Mouse (Mus musculus) NIH3T3 (cell line): ENCODE results near the gene Ntn3.

Experiments
- DNase-seq: peaks from one replicate; pipeline ENCODE4 v3.0.0-alpha.2; 2012; ENCODE audit warnings: low read depth

The Ntn3 gene

GRCm38 (mm10) chr17:24209043-24209915, at the start of gene Ntn3:
TSS of gene Ntn3 (minus strand) at chr17:24209531.
- DNase-seq: peak; percentile 75

GRCm38 (mm10) chr17:24258981-24259380, 49.6 kb upstream of the Ntn3 start:
- peak; percentile 48 for DNase-seq

DNA sequence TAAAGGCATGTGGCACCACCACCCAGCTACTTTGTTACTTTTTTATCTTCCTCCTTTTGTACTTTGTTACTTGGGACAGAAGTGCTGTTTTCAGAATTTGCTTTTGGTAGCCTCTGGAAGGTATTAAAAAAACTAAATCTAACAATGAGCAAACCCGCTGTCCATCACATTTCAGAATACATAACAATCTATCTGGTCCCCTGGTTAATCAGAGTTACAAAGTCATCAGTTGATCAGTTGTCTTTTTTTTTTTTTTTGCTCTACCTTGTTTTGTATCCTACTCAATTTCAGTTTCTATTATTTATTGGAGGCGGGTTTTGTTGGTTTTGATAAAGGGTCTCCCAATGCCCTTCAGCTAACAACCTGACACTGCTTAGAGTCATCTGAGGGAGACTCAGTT, 43.0 kb upstream of the Ntn3 start:
- DNase-seq: no peak

DNA sequence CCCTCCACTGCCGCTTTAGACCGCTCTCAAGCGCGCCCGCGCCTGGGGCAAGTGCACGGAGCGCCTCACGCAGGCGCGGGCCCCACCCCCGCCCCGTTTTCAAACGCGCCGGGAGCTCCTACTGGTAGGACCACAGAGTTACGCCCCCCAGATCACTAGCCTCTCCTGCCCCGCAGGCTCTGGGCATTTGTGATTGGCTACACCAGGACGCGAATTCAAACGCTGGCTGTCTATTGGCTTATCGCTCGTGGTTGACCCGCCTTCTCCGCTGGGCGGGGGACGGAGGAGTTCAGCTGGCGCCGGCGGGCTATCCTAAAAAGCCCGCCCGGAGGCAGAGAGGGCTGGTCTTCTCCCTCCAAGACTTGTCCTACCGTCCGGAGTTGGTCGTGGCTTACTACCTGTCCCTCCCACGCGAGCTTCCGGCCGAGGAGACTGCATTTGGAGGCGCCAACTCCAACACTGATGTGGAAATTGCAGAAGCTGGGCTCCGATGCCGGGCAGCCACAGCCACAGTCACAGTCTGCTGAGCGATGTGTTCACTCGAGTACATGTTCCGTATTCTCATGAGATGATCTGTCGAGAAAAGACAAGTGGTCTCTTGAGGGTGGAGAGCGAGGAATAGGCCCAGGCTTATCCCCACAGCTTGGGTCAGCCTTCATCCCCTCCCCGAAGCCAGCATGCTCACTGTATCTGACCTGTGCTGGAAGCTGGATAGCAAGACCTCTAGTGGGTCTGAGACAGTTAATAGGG, 42.2 kb upstream of the Ntn3 start, which contains the start of gene Ccnf:
TSS of gene Ccnf (minus strand) at position 165 of the 750 bp plus-strand sequence.
- DNase-seq: peak; percentile 98

DNA sequence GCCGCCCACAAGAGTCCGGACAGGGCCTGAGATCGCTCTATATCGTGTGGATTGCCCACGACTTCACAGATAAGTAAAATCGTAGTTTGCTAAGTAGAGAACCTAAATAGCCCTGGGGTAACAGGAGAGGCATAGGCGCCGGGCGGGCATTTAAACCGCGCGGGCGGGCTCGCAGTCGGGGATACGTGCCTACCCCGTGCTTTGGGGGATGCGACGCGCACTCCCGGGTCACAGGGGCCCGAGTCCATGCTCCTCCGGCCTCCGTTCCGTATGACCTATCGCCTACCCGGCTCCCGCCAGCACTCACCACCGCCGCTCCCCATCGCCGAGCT, 41.6 kb upstream of the Ntn3 start:
- DNase-seq: no peak

GRCm38 (mm10) chr17:24248641-24249040, 39.3 kb upstream of the Ntn3 start:
- peak; percentile 53 for DNase-seq

DNA sequence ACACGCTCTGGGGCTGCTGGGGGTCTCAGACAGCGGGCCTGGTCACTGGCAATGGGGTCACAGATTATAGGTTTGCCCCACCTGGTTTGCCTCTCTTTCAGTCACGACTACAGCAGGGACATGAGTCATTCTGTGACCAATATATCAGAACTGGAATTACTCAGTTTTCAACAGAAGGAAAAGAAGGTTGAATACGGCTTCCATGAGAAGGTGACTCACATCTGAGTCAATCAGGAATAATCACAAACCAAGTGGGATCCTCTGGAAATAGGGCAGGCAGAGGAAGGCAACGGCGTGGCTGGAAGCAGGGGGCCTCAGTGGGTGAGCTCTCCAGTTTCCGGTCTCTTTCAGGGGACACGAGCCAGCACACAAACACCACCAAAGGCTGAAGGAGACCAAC, 34.7 kb upstream of the Ntn3 start:
- peak; percentile 84 for DNase-seq

- DNase-seq: peak; percentile 54
Measured at GRCm38 (mm10) chr17:24243311-24243969, 34.1 kb upstream of the Ntn3 start.

DNA sequence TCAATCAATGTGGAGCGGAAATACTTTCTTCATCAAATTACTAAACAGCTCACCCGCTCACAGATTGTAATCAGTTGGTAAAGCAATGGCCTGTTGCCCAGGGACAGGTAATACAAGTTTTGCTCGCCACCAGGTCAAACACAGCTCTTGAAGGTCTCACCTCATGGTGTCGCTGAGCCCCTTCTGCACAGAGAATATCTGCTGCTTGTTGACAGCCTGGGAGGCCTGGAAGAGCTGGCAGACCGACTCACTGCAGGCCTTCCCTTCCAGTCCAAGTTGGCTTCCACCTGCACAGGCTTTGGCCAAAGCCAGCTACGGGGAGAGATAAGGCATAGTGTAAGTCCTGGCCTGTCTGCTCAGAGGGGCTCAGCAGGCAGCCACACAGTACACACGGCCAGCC, 27.6 kb upstream of the Ntn3 start:
- no peak for DNase-seq

- no peak for DNase-seq
Measured at GRCm38 (mm10) chr17:24236479-24236878, 27.1 kb upstream of the Ntn3 start.

- no peak for DNase-seq
Measured at GRCm38 (mm10) chr17:24227941-24228340, 18.6 kb upstream of the Ntn3 start.

DNA sequence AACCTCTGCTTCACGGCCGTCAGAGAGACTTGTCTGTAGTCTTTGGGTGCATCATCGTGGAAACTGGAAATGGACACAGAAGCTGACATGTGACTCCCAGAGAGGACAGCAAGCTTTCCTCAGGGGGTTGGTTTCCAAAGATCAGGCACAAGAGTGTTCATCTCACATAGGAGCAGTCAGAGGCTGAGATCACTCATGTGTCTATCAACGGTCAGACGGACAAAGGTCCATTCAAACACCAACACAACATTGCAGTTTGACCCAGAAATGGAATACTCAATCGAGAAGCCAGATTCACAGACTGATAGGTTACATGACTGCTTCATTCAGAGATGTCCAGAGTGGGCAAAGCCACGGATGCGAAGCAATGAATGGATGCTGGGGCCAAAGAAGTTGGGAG, 17.4 kb upstream of the Ntn3 start:
- no peak for DNase-seq

DNA sequence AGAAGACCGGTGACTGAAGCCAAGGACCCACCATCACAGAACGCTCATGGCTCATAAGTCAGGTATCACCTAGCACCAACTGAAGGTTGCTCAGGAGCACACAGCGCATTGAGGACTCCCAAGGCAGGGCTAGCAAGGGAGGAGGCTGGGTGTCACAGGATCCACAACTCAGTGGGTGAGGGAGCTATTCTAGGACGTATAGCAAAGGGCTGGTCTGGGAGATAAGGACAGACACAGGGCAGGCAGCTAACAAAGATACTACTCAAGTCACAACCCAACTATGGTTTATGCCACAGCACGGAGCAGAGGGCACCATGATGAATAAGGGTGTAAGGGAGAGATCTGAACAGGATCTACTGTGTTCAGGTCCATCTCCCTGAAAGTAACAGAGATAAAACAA, 16.5 kb upstream of the Ntn3 start:
- no peak for DNase-seq

GRCm38 (mm10) chr17:24224741-24225140, 15.4 kb upstream of the Ntn3 start:
- DNase-seq: no peak

DNA sequence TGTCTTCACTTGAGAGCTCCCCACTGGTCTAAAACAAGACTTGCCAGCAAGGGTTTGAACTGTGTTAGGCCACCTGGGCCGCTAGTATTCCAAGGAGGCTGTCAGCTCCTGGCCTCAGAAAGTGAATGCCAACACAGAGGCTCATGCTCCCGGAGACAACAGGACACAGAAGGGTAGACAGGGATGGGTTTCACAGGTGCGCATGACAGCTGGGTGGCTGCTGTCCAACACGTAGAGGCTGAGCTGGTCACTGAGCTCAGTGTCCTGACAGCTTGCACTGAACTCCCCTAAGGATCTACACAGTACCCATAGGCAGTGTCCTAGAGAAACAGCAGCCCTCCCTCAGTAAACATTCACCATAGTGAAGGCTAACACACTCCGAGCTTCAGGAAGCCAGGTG, 14.2 kb upstream of the Ntn3 start:
- DNase-seq: no peak

GRCm38 (mm10) chr17:24222653-24223052, 13.3 kb upstream of the Ntn3 start:
- no peak for DNase-seq

DNA sequence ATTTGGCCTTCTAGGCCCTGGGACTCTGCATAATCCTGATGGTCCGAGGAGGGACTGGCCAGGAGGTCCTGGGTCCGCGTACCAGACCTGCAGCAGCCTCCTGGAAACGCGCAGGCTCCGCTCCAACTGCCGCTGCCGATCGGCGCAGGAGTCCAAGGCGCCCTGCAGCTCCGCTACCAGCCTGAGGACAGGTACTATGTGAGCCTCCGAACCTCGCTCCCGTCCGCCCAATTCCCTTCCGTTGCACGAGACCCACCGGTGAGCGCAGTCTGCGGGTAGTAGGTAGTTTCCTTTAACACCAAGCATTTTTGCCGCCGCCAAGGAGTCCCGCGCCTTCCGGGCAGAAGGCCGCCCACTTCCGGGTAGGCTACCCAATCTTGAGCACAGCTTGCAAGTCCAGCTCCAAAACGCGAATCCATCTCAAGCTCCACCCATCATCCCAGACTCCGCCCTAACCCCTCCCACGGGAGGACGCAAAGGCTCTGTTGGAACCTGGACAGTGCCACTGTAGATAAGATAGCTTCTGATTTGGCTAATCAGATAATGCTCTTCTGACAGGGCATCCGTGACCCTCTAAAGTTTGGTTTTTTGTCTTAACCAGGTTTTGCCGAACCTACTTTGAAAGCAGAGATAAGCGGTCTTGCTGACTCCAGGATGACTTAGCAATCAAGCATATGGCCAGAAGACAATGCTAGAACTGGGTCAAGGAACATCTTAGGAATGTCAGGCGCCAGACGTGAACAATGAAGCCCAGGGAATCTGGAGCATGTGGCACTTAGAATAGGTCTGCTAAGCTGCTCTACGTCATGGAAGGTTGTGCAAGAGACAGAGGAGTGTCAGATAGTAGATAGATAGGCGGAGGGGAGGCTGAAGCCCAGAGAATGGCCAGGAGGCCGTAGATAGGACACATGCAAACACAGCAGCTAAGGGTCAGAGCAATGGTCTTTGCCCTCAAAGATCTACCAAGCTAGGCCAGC, 11.4 kb upstream of the Ntn3 start, which contains the start of gene Tedc2:
TSS of gene Tedc2 (minus strand) at position 417 of the 977 bp plus-strand sequence.
- DNase-seq: peak; percentile 95

DNA sequence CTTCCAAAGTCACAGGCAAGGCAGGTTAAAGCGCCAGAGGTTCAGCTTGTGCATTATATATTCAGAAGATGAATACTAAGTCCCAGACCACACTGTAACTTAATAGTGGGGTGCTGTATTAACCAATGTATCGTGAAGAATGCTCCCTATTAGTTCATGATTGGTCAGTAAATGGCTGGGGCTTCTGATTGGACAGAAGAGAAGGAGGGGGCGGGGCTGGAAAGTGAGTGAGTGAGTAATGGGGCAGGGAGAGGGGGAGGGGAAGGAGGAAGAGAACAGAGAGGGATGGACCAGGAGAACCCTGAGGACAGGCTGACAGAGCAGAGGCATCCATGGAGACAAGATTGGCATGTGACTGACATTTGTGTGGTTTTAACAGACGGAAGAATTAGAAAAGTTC, 7.5 kb upstream of the Ntn3 start:
- no peak for DNase-seq

GRCm38 (mm10) chr17:24213186-24213585, 3.9 kb upstream of the Ntn3 start:
- DNase-seq: no peak

- no peak for DNase-seq
Measured at GRCm38 (mm10) chr17:24212441-24213018, 3.2 kb upstream of the Ntn3 start.
